Mouse (Mus musculus): ENCODE data around the gene Vipr2.
A peak's percentile ranks its signal among the peaks of the same experiment; 100 is the strongest.

Gene Vipr2

DNA sequence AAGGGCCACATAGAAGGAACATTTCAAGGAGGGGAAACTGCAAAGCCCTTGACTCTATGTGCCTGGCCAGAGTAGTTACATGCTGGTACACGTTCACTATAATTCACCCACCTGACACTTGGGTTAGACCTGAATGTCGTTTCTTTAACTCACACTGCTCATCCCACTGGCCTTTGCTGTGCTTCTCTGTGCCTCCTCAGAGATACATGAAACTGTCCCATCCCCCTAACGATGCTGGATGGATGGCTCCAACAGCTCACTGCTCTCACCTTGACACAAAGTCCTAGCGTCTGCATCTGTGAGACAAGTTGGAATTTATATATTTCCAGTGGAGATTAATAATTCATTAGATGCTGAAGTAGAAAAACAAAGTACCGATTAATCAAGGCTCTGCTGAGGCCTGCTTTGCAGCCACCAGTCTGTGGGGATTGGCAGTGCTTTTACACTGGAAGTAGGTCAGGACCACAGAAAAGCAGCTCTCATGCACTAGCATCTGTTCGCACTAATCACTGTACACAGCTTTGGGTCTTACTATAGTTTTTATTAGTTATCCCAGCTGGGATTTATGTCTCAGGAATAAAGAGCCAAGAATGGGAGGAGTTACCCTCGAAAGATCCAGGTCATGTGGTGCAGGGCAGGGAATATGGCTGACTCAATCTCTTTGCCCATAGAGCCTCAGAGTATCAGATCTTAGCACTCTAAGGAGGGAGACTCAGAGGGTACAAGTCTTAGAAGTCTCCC is 79.4 kb downstream of the Vipr2 start:
- DNase-seq (ENCODE audit: low spot score in 2 of 2) = no peak

DNA sequence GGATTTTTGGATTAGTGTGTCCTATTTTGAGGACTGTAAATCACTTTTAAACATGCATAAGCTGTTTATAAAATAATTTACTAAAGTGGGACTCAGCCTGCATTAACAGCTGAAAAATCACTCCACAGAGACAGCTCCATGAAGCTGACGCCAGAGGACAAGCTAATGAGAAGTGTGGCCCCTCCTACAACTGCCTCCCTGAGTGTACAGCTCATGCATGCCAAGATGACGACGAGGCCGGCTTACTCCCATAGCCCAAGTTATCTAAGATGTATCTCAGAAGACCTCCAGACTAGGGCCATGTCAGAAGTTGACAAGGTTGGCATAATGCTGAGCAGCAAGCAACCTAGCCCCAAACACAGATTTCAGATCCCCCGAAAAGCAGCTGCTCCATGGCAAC is 81.7 kb downstream of the Vipr2 start:
- DNase-seq (ENCODE audit: low spot score in 2 of 2) = no peak

DNA sequence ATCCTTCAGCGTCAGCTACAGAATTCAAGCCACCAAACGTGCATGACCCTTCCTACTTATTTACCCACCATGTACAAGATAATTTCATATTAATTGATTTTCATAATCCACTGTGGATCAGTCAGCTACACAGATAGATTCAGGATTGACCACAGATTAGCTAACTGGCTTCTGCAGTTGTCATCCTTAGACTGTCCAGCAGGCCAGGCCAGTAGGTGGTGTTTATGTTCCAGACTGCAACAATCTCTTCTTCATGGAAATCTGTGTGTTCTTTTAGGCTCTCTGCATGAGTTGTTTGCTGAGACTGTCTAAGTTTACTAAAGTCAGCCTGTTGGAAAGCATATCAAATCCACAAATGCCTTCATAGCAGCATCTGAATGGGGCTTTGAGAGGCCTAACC is 82.2 kb downstream of the Vipr2 start:
- DNase-seq (ENCODE audit: low spot score in 2 of 2) = no peak

DNA sequence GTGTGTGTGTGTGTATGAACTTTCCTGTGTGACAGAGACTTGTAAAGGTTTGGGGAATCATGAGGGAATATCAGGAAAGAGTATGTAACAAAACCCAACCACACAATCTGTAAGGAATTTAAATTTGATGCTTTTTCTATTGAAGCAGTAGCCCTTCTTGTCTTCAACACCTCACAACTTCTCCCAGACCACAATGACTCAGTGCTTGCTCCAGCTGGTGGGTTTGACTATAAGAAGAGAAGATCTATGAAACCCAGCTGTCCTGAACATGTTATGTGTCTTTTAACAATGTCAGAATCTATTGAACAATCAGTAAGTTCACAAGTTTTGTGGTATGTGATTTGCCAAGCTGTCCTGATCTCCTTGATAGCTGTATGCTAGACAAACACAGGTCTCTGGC is 87.8 kb downstream of the Vipr2 start:
- DNase-seq (ENCODE audit: low spot score in 2 of 2) = no peak

DNA sequence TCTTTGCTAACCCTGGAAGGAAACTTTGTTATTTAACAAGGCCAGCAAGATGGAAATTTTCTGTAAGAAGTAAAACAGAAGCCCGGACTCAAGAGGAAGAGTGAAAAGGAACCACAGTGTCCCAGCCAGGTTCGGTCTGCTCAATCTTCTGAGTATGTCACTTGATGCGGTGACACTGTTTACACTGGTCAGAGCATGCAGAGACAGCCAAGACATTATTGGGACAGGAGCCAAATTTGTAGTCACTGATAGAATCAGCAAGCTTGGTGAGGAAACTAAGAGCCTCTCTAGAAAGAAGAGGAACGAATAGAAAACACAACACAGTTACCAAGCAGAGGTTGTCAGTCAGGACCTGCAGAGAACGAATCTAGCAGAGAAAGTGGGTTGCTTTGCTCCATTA is 92.1 kb downstream of the Vipr2 start:
- DNase-seq (ENCODE audit: low spot score in 2 of 2) = no peak

DNA sequence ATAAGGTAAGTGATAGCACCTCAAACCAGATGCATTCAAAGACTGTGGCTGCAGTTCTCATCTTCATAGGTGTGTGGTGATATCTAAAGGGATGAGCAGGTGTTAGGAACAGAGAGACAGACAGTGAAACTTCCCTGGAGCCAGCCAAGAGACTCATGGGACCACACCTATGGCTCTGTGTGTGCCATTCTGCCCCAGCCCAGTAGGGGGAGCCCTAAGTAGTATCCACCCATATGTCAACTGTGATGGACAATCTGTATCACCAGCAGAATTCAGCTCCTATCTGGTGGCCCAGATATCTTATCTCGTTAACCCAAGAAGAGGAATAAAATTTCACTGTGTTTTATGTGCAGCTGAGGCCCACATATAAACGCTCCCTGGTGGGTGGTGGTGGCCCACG is 99.4 kb downstream of the Vipr2 start:
- peak; percentile 6 to 27 for DNase-seq (ENCODE audit: low spot score in 2 of 2)

DNA sequence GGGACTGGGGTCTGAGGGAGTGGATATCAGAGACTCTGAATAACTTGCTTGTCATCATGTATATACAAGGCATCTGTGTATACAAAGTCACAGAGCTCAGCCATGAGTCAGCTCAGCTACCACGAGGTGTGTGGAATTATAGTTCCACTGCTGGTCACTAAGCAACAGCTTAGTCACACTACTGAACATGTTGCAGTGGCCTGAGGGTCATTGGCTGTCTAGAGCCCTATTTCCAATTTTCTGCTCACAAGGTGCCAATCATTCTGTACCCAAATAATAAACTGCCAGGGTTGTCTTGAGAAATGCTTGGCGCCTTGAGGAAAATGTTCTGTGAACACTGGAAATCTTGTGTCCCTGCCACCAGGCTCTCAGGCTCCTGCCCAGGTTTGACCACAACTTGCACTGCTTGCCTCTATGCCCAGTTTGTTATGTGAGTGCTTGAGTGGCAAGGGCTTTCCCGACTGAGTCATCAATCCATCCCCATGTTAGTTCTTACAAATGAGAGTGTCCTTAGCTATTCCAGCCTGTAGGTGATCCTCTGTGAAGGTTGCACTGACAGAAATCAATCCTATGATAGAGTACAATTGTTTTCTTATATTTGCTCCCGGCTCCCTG is 104.0 kb downstream of the Vipr2 start:
- no peak for DNase-seq (ENCODE audit: low spot score in 2 of 2)

DNA sequence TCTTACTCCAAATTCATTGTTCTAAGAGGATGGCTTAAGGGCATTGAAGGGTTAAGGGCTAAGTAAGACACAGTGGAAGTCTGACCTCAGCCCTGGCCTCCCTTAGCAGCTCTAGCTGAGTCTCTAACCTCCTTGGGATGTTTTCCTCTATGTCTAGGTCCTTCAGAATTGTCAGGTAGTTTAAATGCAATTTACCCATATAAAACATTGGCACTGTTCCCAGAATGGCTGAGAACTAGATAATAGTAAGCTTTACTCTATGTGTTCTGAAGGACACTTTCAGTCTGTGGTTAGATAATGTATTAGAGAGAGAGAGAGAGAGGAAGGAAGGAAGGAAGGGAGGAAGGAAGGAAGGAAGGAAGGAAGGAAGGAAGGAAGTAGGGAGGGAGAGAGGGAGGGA is 104.8 kb downstream of the Vipr2 start:
- no peak for DNase-seq (ENCODE audit: low spot score in 2 of 2)

DNA sequence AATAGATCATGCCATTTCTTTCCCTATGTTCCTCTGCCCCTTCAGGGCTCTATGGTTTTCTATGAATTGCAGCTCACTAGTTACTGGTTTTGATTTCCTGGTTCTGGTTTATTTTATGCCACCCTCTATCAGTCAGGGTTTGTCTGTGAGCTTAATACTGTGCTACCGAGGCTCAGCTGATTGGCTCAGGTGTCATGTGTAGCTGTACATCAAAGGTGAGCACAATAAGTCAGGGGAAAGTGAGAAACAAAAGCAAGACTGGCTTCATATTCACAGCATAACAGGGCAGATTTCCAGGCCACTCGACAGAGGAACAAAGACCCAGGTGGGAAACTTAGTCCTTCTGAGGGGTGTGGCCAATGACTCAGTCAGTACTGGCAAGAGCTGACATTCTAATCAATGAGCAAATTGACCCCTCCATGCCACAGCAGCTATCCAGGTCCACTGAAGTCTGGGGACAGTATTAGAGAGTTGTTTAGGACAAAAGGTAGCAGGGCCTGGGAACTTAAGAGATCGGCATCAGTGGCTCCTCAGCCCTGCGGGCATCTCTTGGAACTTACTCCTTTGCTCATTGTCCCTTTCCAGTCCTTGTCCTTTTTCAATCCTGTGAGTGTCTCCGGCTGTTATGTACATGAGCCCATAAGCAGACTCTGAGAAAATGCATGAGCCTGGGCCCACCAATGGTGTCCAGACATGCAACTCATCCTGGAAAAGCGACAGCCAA is 105.8 kb downstream of the Vipr2 start:
- no peak for DNase-seq (ENCODE audit: low spot score in 2 of 2)

DNA sequence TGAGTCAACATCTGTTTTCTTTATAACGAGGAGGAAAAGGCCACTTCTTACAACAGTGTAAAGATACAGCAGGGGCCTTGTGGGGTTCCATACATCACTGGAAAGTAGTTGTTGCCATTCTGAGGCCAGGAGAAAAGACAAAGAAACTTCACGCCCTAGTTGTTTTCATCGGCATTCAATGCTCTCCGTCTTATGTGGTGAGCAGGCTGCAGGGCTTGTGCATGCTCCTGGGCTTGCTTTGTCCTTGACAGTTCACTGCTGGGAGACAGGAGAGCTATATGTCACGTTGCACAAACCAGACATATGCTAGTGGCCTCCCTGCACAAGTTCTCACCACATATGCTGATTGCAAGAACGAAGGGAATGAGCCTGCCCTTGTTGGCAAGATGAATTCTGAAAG is 116.4 kb downstream of the Vipr2 start:
- no peak for DNase-seq (ENCODE audit: low spot score in 2 of 2)

DNA sequence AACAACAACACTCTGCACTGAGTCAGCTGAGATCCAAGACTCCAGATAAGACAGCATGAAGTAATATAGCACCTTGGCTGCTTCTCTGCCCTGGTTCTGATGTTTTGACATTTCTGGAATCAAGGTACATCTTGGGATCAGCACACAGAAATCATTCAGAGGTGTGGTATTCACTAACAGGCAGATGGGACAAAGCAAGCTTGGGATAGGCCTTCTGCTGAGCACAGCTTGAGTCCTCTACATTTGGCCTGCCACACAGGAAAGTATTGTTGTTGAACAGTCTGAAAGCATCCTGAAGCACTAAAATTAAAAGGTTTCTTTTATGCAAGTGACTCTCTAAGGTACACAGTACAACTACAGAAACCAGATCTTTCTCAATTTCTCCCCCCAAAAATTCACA is 117.1 kb downstream of the Vipr2 start:
- DNase-seq (ENCODE audit: low spot score in 2 of 2) = no peak
